Mouse (Mus musculus) ovary, adult 2 months (tissue): Measurements from ENCODE around the gene Mast4. TPM values are rescaled to one million over a fixed set of nuclear protein-coding genes. Genes with fewer than 3 reads are reported as not detected.

ENCODE experiments used
- polyA plus RNA-seq: library from polyadenylated mRNA; depleted of rRNA; stranded (reverse); fragments of >200 nt; gene quantifications from 2 replicates; pipeline ENCODE4 v1.2.3, GENCODE M21; 2012; rRNA removed

The Mast4 gene
- polyA plus RNA-seq = 28.6 and 37.8 TPM in 2 replicates

DNA sequence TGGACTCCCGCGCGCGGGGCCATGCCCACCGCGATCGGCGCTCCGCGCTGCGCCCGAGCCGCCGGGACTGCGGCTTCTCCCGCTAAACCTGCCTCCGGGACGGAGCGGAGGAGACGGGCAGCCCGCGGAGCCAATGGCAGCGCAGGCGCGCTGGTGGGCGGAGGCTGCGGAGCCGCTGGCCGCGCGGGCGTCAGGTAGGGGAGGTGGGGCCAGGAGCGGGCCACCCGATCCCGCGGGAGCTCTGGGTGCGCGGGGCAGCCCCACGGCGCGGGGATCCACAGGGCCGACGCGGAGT is at the start of gene Mast4:
Gene Mast4, minus strand, starts transcription at position 106 of the 295 bp plus-strand sequence.

GRCm38 (mm10) chr13:102693341-102693801 is 640.9 kb downstream of the Mast4 start, which contains the start of gene Cd180:
Gene Cd180 (plus strand): TSS chr13:102693558.

